Mouse (Mus musculus): ENCODE data around the gene Secisbp2l.

DNA sequence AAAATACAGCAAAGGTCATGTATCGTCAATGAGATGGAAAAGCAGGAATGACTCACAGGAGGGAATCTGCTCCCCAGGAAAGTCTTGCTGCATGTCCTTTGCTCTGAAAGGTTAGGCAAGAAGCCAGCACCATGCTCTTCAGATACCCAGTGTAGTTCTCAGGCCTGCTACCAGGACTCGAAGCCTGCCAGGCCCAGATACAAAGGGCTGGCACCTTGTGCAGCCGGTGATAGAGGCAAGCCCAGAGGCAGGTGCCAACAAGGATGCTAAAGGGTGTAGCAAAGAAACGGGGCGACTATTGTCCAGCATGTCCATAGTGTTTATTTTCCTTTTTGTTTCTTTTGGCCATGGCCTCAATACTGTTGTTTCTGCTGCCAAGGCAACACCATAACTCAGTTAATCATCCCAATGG is 76.2 kb downstream of the Secisbp2l start:
- TF ChIP-seq CTCF (IDR thresholded peaks at IDR 0.05; ENCODE audit: borderline replicate concordance, insufficient read depth, low read length) = no peak
- no peak for TF ChIP-seq POLR2A (IDR thresholded peaks at IDR 0.05; ENCODE audit: low read depth, low read length)
